Mouse (Mus musculus) CD4-positive helper T cell, adult 2 months (primary cell): Measurements from ENCODE around the gene Mxd4.

Experiments
- DNase-seq: peaks from one replicate; pipeline ENCODE4 v3.0.0-alpha.2; 2012; ENCODE audit warnings: low read depth, missing footprints, low spot score

Mxd4 gene

DNA sequence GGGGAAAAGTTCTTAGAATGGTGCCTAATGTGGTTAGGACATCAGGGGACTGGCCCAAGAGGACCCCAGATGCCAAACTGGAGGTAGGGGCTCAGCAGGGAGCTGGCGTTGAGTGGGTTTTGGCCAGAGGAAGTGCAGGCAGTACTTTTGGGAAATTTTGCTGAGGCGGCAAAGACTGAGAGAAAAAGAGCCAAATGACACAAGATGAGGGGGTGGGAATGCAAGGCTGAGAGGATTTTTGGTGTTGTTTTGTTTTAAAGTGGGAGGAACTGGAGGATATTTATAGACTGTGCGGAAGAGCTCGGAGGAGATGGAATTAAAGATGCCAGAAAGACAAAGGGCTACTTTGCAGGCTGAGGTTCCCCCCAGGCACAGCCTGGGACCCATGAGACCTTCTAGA, 16.8 kb downstream of the Mxd4 start:
- DNase-seq: peak; percentile 6

DNA sequence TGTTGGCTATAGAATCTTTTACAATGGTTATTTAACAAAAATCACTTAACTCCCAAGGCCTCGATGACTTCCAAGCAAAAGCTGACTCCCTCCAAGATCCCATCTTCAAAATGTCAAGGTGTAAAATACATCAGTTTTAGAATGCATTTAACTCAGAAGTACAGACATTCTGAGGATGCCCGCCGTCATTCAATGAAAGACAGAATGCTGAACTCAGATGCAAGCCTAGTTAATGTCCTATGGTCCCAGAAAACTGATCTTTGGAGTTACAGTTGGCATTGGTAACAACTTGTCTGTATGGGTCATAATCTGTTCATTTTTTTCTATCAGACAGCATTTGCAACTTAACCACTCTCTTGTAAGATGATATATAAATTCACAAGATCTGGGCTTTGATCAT, 17.6 kb downstream of the Mxd4 start:
- no peak for DNase-seq

- DNase-seq: peak; percentile 99
These were observed 18.3 kb downstream of the Mxd4 start, which contains the start of the genes Poln and Haus3 for GRCm38 (mm10) chr5:34168950-34169891. TSS of gene Poln (minus strand) at chr5:34169448. TSS of gene Haus3 (minus strand) at chr5:34169527.

- DNase-seq: no peak
These were observed 19.7 kb downstream of the Mxd4 start for GRCm38 (mm10) chr5:34167857-34168256.

DNA sequence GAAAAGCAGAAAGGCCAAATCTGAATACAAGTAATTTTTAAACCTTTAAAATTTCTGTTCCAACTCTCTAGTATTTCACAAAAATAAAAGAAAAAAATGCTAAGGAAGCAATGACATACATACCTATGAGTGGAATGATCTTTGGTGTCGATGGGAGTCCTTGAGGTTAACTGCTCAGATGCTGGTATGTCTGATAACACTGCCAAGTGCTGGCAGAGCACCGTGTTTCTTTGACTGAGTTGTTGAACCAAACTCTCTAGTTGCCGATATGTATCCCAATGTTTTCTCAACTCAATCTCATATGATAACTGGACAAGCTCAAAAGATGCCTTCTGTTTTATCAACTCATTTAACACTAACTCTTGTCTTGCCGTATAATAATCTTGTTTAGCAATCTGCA, 21.7 kb downstream of the Mxd4 start:
- no peak for DNase-seq

DNA sequence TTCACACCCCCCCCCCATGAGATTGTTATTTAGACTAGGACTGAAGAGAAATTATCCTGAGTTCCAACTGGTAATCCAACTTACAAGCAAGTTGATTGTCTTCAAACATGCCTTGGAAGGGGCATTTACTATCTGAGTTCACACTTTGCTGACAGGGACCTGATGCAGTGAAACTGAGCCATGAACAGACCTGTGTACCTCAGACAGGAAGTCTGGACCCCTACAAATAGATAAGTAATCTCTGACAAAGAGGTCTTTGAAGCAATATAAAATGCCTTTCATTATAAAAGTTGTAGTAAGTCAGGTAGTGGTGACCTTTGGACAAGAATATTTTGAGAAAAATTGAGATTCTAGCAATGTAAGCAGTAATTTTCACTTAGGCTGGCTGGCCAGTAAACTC, 39.0 kb downstream of the Mxd4 start:
- DNase-seq: no peak

DNA sequence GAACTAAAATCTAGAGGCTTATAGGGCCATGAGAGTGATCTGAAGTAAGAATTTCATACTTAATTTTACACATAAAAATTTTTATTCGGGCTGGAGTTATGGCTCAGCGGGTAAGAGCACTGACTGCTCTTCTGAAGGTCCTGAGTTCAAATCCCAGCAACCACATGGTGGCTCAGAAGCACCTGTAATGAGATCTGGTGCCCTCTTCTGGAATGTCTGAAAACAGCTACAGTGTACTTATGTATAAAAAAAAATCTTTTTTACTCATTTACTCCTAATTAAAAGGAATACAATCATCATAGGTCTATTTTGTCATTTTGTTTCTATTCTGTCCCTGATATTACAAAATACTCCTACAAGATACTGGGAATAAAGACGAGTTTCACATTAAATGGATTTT, 40.0 kb downstream of the Mxd4 start:
- no peak for DNase-seq

DNA sequence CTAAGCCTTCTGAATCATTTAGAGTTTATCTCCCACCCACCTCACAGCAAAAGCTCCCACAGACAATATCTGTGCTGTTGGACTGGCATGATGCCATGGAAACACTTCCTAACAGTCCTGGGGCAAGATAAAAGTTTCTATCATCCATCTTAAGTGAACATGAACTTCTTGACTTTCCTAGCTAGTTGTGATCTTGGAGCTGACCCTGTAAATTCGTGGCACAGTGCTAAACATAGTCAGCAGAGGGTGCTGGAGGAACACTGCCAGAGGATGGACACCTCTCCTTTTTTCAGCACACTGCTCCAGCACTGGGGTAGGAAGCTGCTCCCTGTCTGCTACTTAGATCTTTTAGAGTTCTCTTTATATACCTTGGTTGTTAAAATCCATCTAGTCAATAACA, 47.8 kb downstream of the Mxd4 start:
- peak; percentile 37 for DNase-seq

- DNase-seq: no peak
These were observed 54.8 kb downstream of the Mxd4 start for GRCm38 (mm10) chr5:34132731-34133130.

DNA sequence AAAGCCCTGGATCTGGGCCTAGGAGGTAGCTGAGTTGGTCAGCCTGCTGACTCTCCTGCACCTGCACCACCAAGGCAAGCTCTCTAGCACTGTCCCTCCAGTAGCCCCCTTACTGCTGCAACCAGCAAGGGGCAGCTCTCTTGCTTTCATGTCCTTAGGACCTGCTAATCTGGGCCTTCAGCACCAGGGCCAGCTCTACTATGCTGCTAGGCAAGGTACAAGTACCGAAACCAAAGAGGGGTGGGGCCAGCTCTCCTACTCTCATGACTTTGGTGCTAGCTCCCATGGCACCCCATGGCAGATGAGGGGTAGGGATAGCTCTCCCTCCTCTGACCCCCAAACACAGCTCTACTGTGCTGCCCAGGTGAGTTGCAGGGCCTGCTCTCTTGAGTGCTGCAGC, 63.4 kb downstream of the Mxd4 start:
- no peak for DNase-seq
